Mouse (Mus musculus) cerebellum, postnatal 4 days (tissue): ENCODE results near the gene Gna13.

Experiments
- DNase-seq, 2 experiments: peaks; one replicate each; pipeline ENCODE4 v3.0.0; 2022; ENCODE audit warnings: low spot score in 2 of 2, mixed read lengths in 1 of 2

Gene Gna13

DNA sequence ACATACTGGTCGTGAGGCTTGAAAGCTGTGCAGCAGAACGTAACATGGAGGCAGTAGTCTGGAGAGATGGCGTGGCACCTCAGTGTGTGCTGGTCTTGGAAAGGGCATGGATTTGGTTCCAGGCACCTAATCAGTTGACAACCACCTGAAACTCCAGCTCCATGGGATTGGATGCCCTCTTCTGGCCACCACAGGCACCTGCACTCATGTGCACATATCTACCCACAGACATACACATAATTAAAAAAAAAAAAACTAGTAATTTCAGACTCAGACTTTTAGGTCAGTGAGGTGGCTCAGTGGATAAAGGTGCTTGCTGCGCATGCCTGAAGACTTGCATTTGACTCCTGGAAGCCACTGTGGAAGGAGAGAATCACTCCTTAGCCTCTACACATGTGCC is 59.6 kb downstream of the Gna13 start:
- DNase-seq, result no peak

DNA sequence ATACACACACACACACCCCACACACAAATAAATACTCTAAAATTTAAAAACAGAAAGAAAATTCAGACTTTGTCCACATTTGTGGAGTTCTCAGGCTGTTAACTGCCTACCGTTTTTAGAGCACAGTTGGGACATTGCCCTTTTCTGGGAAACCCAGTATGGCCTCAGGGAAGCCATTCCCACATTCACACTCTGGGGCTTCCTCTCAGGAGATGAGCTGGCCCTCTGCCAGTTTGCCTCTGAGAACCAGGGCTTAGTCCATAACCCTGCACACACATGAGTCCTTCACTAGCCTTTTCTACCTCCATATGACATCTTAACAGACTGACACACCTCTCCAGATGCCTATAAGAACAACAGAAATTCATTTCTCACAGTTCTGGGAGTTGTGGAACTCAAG is 60.7 kb downstream of the Gna13 start:
- no peak for DNase-seq

GRCm38 (mm10) chr11:109425392-109426271 is 63.0 kb downstream of the Gna13 start, which contains the start of gene Amz2:
Amz2 (plus strand) TSS chr11:109425946.
- DNase-seq, result peak; percentile 95 to 98

DNA sequence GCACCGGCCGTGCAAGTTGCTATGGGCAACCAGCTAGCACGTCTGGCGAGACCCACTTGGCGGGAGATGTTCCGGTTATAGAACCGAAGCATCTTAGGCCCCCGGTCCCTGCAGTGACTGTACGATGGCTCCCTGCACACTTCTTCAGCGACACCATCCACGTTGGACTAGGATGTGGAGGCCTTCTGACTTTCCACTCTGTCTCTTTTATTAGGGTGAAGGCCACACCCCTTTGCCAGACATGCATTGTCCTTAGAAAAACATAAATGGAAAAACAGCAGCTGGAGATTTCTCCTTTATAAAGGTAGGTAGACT is 63.6 kb downstream of the Gna13 start:
- DNase-seq, result no peak

- DNase-seq, result no peak
These were observed 64.7 kb downstream of the Gna13 start for GRCm38 (mm10) chr11:109427353-109427752.

DNA sequence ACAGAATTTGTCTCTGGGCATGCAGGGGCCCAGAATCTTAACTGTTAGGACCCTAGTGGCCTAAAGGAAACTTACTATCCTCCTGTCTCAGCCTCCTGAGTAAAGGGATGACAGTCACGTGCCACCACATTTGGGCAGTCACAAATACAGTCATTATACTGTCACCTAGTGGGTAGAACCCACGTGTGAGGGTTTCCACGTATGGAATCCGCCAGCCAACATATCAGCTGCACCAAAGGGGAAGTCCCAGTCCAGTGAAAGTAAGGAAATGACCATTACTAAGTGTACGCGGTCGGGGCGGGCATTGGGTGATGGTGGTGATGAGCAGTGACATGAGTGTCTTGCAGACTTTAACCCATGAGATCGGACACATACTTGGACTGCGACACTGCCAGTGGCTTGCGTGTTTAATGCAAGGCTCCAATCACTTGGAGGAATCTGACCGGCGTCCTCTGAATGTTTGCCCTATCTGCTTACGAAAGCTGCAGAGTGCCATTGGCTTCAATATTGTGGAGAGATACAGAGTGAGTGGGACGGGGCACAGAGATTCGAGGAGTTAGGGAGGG is 71.7 kb downstream of the Gna13 start:
- DNase-seq, result no peak

DNA sequence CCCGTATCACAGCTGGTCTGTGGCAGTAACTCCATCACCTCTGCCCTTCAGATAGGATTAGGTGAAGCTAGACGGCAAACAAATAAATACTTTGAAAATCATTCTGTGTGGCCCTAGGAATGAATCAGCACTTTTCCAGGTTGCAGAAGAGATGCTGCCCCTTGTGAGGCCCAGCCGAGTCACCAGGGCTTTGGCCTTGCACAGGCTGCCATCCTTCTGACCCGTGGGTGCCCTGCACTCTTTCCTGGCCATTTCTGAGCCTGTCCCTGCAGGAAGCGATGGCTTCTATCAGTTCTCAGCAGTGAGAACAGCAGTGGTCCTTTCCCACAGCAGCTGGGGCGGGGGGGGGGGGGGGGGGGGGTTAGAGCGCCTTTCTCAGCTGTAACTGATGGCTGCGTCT is 74.3 kb downstream of the Gna13 start:
- no peak for DNase-seq

GRCm38 (mm10) chr11:109439209-109439608 is 76.6 kb downstream of the Gna13 start:
- no peak for DNase-seq

GRCm38 (mm10) chr11:109439829-109440340 is 77.3 kb downstream of the Gna13 start:
- DNase-seq, result peak; percentile 35 to 58

DNA sequence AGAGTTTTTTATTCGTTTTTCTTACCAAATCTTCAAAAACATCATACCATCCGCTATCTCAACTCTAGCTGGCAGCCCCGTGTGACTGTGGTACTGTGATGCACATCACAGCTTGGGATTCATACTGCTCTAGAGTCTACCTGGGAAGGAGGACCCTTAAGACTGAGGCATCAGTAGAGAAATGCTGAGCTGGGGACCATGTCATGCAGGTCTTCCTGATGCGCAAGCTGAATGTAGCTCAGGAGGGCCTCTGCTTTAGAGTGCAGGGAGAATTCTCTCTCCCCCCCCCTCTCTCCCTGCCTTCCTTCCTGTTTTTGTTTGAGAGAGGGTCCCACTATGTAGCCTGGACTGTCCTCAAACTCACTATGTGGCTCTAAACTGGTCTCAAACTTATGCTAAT is 78.0 kb downstream of the Gna13 start:
- DNase-seq, result no peak

GRCm38 (mm10) chr11:109441119-109441518 is 78.5 kb downstream of the Gna13 start:
- peak in 1 of 2 experiments; percentile 33 for DNase-seq

- no peak for DNase-seq
These were observed 79.6 kb downstream of the Gna13 start for GRCm38 (mm10) chr11:109442166-109442730.

- DNase-seq, result no peak
These were observed 81.0 kb downstream of the Gna13 start for GRCm38 (mm10) chr11:109443468-109444263.

DNA sequence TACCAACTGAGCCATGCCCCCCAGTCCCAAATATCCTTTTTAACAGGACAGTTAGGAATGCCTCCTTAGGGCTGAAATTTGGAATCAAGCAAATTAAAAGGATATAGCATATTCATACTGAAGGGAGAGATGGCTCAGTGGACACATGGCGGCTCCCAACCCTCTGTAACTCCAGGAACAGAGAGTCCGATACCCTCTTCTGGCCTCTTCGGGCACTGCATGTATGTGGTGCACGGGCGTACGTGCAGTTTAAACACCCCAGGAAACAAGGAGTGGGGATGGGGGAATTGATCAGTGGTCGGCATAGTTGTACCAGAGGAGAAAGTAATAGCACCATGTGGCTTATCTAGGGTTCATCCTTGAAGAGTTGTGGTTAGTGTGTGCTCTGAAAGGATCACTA is 82.0 kb downstream of the Gna13 start:
- peak in 1 of 2 experiments; percentile 30 for DNase-seq

- DNase-seq, result peak in 1 of 2 experiments; percentile 7
These were observed 82.9 kb downstream of the Gna13 start for GRCm38 (mm10) chr11:109445438-109446035.
